Mouse (Mus musculus) kidney, adult 2 months (tissue): Measurements from ENCODE around the gene Bbs1.

ENCODE experiments used
- CTCF ChIP-seq: fragments of 200-500 bp; conservative IDR thresholded peaks from 2 replicates; pipeline ENCODE4 v1.5.1; 2011; ENCODE audit warnings: low read depth, mild to moderate bottlenecking, control low read depth, low read length, moderate library complexity, mixed read lengths; ENCODE audit not compliant: insufficient read depth, insufficient read length
- POLR2A ChIP-seq: fragments of 200-500 bp; IDR thresholded peaks from one replicate; pipeline ENCODE4 v1.6.1; 2011; ENCODE audit warnings: low read depth, low read length, control low read depth

- TF ChIP-seq CTCF (no peak), POLR2A (no peak)
Observed at GRCm38 (mm10) chr19:4837049-4837448, 69.4 kb downstream of the Bbs1 start.
